Mouse (Mus musculus): ENCODE measurements at regions not wholly inside any gene's neighbourhood (a gene's known extent, or its start where the extent isn't known, plus 50 kb on each side); places are given as distances from the start of the nearest gene placed in this dataset.
"Not testable (repeated sequence)": the region's sequence is repeated elsewhere in the genome, so short reads cannot be mapped to it uniquely, and the experiment has no call there.

GRCm38 (mm10) chr12:54537022-54537421, 119.4 kb downstream of the Sptssa start:
- Histone ChIP-seq H3K4me3 (no peak overlapping the region), H3K27ac (no peak overlapping the region)
- TF ChIP-seq CTCF (conservative IDR thresholded peaks at IDR 0.05): no peak
- DNase-seq (ENCODE audit: low spot score in 2 of 2): no peak

DNA sequence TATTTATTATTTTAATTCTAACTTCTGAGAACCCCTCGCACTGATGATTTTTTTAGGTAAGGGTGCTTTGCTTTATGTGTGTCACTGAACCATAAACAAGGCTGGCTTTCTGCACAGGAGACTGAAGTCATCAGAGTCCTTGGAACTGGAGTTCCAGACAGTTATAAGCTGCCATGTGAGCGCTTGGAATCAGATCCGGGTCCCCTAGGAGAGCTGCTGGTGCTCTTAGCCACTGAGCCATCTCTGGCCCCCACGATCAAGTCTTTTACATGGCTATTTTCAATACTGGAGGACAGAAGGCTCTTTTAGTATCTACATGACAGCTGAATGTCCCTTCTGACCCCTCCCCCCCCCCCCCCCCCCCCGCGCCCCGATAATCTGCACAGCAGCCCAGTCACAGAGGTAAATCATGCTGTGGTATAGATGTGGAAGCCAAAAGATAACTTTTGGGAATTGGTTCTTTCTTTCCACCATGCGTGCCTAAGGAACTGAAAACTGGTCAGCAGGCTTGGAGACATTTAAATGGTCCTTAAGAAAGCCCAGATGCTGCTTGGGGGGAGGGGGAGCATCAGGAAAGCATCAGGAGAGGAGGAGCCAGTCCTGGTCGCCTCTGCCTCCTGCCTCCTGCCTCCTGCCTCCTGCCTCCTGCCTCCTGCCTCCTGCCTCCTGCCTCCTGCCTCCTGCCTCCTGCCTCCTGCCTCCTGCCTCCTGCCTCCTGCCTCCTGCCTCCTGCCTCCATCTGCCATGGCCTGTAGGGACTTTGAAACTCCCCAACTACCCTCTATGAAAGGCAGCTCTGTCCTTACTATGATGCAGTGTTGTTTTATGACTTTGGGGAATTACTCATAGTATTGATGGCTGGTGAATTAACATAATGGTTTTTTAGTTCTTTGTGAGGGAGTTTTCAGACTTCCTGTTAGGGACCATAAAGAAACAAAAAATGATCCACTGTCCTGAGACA, 120.5 kb downstream of the Sptssa start:
- H3K27ac ChIP-seq: no peak overlapping the region
- no peak for DNase-seq (ENCODE audit: low spot score in 2 of 2)
- TF ChIP-seq CTCF (conservative IDR thresholded peaks at IDR 0.05): no peak
- no peak overlapping the region for H3K4me3 ChIP-seq

DNA sequence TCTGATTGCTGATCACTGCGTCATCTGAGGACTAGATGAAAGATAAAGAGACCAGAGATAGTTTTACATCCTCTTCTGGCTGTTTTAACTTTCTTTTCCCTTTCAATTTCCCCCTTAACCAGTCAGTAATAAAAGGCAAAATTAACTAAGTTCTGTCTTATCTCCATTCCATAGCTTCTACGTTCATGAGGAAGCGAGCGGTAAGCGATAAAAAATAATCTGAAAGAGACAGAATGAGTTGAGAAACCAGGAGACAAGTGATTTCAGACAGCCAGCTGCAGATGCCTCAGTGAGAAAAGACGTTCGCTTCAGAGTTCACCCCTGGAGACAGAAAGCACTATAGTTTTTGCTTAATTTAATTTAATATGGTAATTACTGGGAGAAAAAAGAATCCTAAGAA, 121.5 kb downstream of the Sptssa start:
- Histone ChIP-seq H3K27ac (no peak overlapping the region), H3K4me3 (no peak overlapping the region)
- no peak for TF ChIP-seq CTCF (conservative IDR thresholded peaks at IDR 0.05)
- DNase-seq (ENCODE audit: low spot score in 2 of 2): no peak

- no peak for TF ChIP-seq CTCF (conservative IDR thresholded peaks at IDR 0.05)
- no peak for DNase-seq (ENCODE audit: low spot score in 2 of 2)
- Histone ChIP-seq H3K27ac (no peak overlapping the region), H3K4me3 (no peak overlapping the region)
These were observed 123.2 kb downstream of the Sptssa start for GRCm38 (mm10) chr12:54533134-54533533.

- no peak for TF ChIP-seq CTCF (conservative IDR thresholded peaks at IDR 0.05)
- H3K27ac ChIP-seq: no peak overlapping the region
- H3K4me3 ChIP-seq: no peak overlapping the region
- no peak for DNase-seq (ENCODE audit: low spot score in 2 of 2)
These were observed 124.3 kb downstream of the Sptssa start for GRCm38 (mm10) chr12:54532062-54532461.

DNA sequence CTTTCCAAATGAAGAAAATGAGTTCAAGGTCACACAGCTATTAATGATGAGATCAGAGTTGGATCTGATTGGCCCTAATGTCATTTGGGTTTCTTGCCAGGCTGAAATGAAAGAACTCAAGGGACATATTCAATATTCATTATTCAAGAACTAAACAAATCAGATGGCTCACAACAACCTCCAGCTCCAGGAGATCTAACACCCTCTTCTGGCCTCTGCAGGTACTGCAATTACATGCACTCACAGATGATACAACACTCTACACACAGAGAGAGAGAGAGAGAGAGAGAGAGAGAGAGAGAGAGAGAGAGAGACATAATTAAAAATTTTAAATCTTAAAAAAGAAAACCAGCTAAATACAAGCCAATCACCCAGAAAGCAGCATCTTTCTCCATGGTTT, 128.3 kb downstream of the Sptssa start:
- Histone ChIP-seq H3K4me3 (no peak overlapping the region), H3K27ac (no peak overlapping the region)
- TF ChIP-seq CTCF (conservative IDR thresholded peaks at IDR 0.05): peak; percentile 38
- no peak for DNase-seq (ENCODE audit: low spot score in 2 of 2)

DNA sequence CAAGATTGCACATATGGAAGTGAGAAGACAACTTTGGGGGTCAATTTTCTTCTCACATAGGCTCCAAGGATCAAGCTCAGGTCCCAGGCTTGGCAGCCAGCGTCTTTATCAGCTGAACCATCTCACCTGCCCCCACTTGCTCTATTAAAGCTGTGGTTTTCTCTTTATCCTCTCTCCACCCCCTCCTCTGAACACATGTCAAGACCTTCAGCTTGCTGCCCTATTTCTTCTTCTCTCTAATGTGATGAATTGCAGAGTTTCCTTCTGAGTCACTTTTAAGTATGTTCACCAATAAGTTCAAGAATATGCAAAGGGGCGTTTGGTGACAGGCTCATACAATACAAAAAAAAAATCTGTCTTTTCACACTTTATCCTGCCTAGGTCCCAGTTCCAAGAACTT, 128.8 kb downstream of the Sptssa start:
- no peak overlapping the region for H3K4me3 ChIP-seq
- no peak for DNase-seq (ENCODE audit: low spot score in 2 of 2)
- no peak overlapping the region for H3K27ac ChIP-seq
- no peak for TF ChIP-seq CTCF (conservative IDR thresholded peaks at IDR 0.05)

DNA sequence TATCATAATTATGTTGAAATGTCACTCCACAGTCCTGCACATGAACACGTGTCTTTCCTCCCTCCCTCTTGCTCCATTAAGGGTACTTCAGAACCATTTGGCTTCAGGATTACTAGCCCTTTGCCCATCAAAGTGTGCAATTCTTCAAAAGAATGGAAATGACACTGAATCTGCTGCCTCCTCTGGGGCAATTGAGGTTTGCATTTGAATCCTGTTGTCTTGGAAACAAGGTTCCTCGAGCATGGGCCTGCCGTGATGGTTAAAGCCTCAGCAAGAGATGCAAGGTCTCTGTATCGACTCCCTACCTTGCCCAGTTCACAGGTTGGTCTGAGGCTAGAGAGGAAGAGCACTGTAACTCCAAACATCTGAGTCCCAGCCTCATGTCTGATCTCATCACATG, 136.0 kb downstream of the Sptssa start:
- Histone ChIP-seq H3K4me3 (no peak overlapping the region), H3K27ac (no peak overlapping the region)
- no peak for DNase-seq (ENCODE audit: low spot score in 2 of 2)
- TF ChIP-seq CTCF (conservative IDR thresholded peaks at IDR 0.05): peak; percentile 28; the same call in 1 of the 2 replicates

GRCm38 (mm10) chr12:54519370-54519769, 137.0 kb downstream of the Sptssa start:
- no peak overlapping the region for H3K4me3 ChIP-seq
- no peak overlapping the region for H3K27ac ChIP-seq
- no peak for TF ChIP-seq CTCF (conservative IDR thresholded peaks at IDR 0.05)
- DNase-seq (ENCODE audit: low spot score in 2 of 2): no peak

DNA sequence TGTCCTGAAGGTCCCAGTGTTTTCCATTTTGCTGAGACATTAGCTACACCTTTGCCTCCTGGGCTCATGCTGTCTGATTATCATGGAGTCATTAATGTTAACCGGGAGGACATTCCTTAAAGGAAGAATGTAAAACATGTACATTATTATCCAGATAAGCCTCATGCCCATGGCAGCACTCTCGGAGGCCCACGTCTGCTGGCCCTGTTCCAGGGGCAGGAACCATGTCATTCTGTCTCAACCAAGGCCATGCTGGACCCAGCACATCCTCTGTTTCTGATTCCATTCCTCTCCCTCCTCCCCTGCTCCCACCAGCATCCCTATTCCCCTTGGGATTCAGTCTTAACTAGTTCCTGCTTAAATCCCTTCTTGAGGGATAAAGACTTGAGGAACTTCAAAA, 139.1 kb downstream of the Sptssa start:
- TF ChIP-seq CTCF (conservative IDR thresholded peaks at IDR 0.05): no peak
- DNase-seq (ENCODE audit: low spot score in 2 of 2): no peak
- H3K27ac ChIP-seq: no peak overlapping the region
- H3K4me3 ChIP-seq: no peak overlapping the region

GRCm38 (mm10) chr12:54516463-54516862, 139.9 kb downstream of the Sptssa start:
- H3K27ac ChIP-seq: no peak overlapping the region
- no peak for TF ChIP-seq CTCF (conservative IDR thresholded peaks at IDR 0.05)
- no peak overlapping the region for H3K4me3 ChIP-seq
- no peak for DNase-seq (ENCODE audit: low spot score in 2 of 2)

DNA sequence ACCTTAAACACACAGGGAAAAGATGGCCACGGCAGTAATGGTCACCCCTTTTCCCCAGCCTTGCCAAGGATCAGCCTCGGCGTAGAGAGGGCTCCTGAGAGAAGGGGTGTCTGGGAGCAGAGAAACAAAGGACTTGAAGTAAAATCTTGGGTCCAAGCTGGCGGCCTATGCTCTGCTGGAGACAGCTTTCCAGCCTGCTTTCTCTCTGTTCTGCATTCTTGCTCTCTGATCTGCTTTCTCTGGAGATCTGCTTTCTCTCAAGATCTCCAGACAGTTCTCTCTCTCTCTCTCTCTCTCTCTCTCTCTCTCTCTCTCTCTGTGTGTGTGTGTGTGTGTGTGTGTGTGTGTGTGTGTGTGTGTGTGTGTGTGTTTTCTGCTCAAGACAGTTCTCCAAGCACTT, 140.3 kb downstream of the Sptssa start:
- H3K4me3 ChIP-seq; H3K27ac ChIP-seq; DNase-seq (ENCODE audit: low spot score in 2 of 2): not testable (repeated sequence)

DNA sequence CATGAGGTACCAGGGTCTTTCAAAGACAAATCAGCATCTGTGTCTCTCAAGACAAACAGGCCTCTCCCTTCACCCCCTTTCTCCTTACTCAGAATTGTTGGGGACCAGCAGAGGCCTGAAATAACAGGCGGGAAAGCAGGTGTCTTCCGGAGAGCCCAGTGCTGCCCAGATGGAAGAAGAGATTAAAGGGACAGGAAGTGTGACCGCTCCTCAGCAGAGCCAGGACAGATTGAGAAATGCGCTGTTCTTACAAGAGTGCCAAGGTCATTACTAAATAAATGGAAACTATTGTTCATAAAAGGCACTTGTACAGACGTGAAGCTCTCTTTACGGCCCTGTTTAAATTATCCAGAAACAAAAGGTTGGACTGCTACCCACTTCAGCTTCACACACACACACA, 146.5 kb downstream of the Sptssa start:
- no peak for TF ChIP-seq CTCF (conservative IDR thresholded peaks at IDR 0.05)
- no peak overlapping the region for H3K4me3 ChIP-seq
- DNase-seq (ENCODE audit: low spot score in 2 of 2): no peak
- H3K27ac ChIP-seq: no peak overlapping the region

GRCm38 (mm10) chr12:54502775-54503174, 153.6 kb downstream of the Sptssa start:
- Histone ChIP-seq H3K4me3 (no peak overlapping the region), H3K27ac (no peak overlapping the region)
- DNase-seq (ENCODE audit: low spot score in 2 of 2): no peak
- no peak for TF ChIP-seq CTCF (conservative IDR thresholded peaks at IDR 0.05)
